Mouse (Mus musculus) G1E (cell line): Measurements from ENCODE around the gene Tec.

Experiments used
- CTCF ChIP-seq: IDR thresholded peaks from 2 replicates; pipeline ENCODE4 v1.5.1; 2012; ENCODE audit warnings: low read depth, low read length, inconsistent platforms, mixed read lengths
- GATA1 ChIP-seq: IDR thresholded peaks from 2 replicates; pipeline ENCODE4 v1.6.1; 2012; ENCODE audit warnings: borderline replicate concordance, low read length, inconsistent platforms, mixed read lengths
- GATA2 ChIP-seq: IDR thresholded peaks from 2 replicates; pipeline ENCODE4 v1.6.1; 2012; ENCODE audit warnings: low read depth, low read length, inconsistent platforms, borderline replicate concordance
- TAL1 ChIP-seq: conservative IDR thresholded peaks from 2 replicates; pipeline ENCODE4 v1.6.1; 2012; ENCODE audit warnings: low read depth, low read length, inconsistent platforms, mixed read lengths

DNA sequence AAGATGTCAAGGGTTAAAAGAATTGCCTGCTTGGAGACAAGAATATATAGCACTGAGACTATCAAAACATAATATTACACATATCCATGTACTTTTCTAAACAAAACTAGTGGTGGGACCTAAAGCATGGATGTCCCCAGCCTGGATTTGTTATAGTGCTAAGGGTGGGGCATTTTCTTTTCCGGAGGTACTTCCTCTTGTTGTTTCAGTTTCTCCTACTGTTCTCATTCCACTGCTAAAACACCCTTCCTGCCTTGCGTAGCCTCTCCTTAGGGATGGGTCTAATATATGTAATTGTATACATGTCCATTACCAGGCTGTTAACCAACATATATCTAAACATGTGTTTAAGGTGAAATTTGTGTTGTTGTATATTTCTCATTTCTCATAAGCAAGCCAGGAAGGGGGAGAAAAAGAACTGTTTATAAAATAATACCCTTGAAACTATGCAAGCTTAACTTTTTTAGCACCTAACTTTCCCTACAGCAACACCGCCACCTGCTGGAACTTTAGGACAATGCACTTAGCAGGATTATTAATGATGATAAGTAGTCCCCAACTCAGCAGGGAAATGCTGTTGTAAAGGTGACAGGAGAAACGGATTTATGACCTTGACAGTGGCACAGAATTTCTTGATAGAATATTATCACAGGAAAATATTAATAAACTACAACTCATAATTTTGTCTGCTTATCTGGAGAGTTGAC, 157.6 kb downstream of the Tec start:
- peak; percentile 79 for TF ChIP-seq CTCF
- TF ChIP-seq TAL1: no peak
- TF ChIP-seq GATA2: no peak
- TF ChIP-seq GATA1: no peak
